Mouse (Mus musculus) embryonic facial prominence, embryonic 14.5 days (tissue): ENCODE results near the gene Mup15. TPM values are rescaled to one million over a fixed set of nuclear protein-coding genes. Genes with fewer than 3 reads are reported as not detected.
"Not testable (repeated sequence)": the region's sequence is repeated elsewhere in the genome, so short reads cannot be mapped to it uniquely, and the experiment has no call there.

Source experiments
- ATAC-seq: fragments of 200-750 bp; cut with Nextera tagmentation; 2 replicates; pipeline ENCODE4 v1.8.0; 2017; ENCODE audit warnings: low read depth, moderate number of reproducible peaks, moderate TSS enrichment
- DNase-seq: peaks from one replicate; pipeline ENCODE4 v3.0.0-alpha.2; 2015; ENCODE audit warnings: low spot score
- H3K27ac ChIP-seq: fragments of 300-500 bp; sonication (generic); replicated peaks from 2 replicates; pipeline ENCODE4 v1.5.1; 2014; ENCODE audit warnings: low read depth, mild to moderate bottlenecking, low read length, moderate library complexity
- H3K27me3 ChIP-seq: fragments of 300-500 bp; sonication (generic); replicated peaks from 2 replicates; pipeline ENCODE4 v1.6.1; 2014; ENCODE audit warnings: low read length; ENCODE audit not compliant: control insufficient read depth, insufficient read depth
- H3K36me3 ChIP-seq: fragments of 300-500 bp; sonication (generic); 2 replicates; pipeline ENCODE4 v1.6.1; 2014; ENCODE audit warnings: low read length, mixed read lengths; ENCODE audit not compliant: control insufficient read depth, insufficient read depth
- H3K4me1 ChIP-seq: fragments of 300-500 bp; sonication (generic); 2 replicates; pipeline ENCODE4 v1.6.1; 2014; ENCODE audit warnings: antibody characterized with exemption, low read length; ENCODE audit not compliant: control insufficient read depth, insufficient read depth
- H3K4me2 ChIP-seq: fragments of 300-500 bp; sonication (generic); 2 replicates; pipeline ENCODE4 v1.6.1; 2014; ENCODE audit warnings: low read depth, mild to moderate bottlenecking, low read length, moderate library complexity, mixed read lengths
- H3K4me3 ChIP-seq: fragments of 300-500 bp; sonication (generic); 2 replicates; pipeline ENCODE4 v1.5.1; 2014; ENCODE audit warnings: low read depth, mild to moderate bottlenecking, low read length
- H3K9ac ChIP-seq: fragments of 300-500 bp; sonication (generic); 2 replicates; pipeline ENCODE4 v1.6.1; 2014; ENCODE audit warnings: low read depth, mild to moderate bottlenecking, low read length, moderate library complexity, mixed read lengths
- H3K9me3 ChIP-seq: fragments of 300-500 bp; sonication (generic); 2 replicates; pipeline ENCODE4 v1.6.1; 2016; ENCODE audit warnings: low read length; ENCODE audit not compliant: control insufficient read depth
- WGBS: fragments of 180-500 bp; shearing (Covaris S2); extraction: QIAGEN DNeasy Blood & Tissue Kit; methylation state at CpG from one replicate; pipeline ENCODE4 v1.1.7; 2014; 5-methylcytosine and 5-hydroxymethylcytosine counted together
- polyA plus RNA-seq: library from polyadenylated mRNA; unstranded; fragments of >200 nt; fragmentation: Nextera tagmentation; extraction: Ambion mirVana; gene quantifications from 2 replicates; pipeline ENCODE4 v1.2.1, GENCODE M21; 2014

The Mup15 gene
- 0.21 TPM in 1 of 2 replicates, not detected in the other for polyA plus RNA-seq

GRCm38 (mm10) chr4:61439643-61440042, at the start of gene Mup15:
Gene Mup15, minus strand, starts transcription at chr4:61439743.
- not testable (repeated sequence) for H3K4me1 ChIP-seq, H3K27ac ChIP-seq, H3K4me2 ChIP-seq, H3K36me3 ChIP-seq, DNase-seq, ATAC-seq, H3K9me3 ChIP-seq, H3K4me3 ChIP-seq, H3K27me3 ChIP-seq, H3K9ac ChIP-seq
- no CpG with 5 or more reads among the region's 4 CpGs for WGBS

Other genes with a start within 250 kb of the Mup15 start
- gene Mup13, start 211.5 kb downstream of the Mup15 start, polyA plus RNA-seq: 0.26 TPM in 1 of 2 replicates, not detected in the other
- gene Mup14, start 135.7 kb downstream of the Mup15 start, polyA plus RNA-seq: not detected in 2 replicates
- gene Mup16, start 79.8 kb upstream of the Mup15 start, polyA plus RNA-seq: not detected in 2 replicates
- gene Mup17, start 156.1 kb upstream of the Mup15 start, polyA plus RNA-seq: 0.24 and 0.26 TPM in 2 replicates
- gene Mup18, start 234.4 kb upstream of the Mup15 start, polyA plus RNA-seq: not detected in 2 replicates